Mouse (Mus musculus) gastrocnemius, postnatal 36 days (tissue): ENCODE measurements around the gene Rergl. TPM values are rescaled to one million over a fixed set of nuclear protein-coding genes. Genes with fewer than 3 reads are reported as not detected.

Source experiments
- DNase-seq, 2 experiments: peaks; one replicate each; pipeline ENCODE4 v3.0.0; 2022
- intact Hi-C: fragments of 180-260 bp; cut with DNase I; formaldehyde crosslinking; loops from one replicate; pipeline ENCODE4 v1.15.1; 2025
- long read RNA-seq, 2 experiments: library from polyadenylated mRNA; stranded (forward); transcript quantifications; one replicate each; pipeline ENCODE4 v2.0.0; 2021
- total RNA-seq, 2 experiments: library from RNA; stranded (reverse); gene quantifications; 2 replicates each; pipeline ENCODE4 v1.2.3; 2021

Gene Rergl
- total RNA-seq = under 1 TPM in 1 of 2 experiments, not detected in 1; 0.27 TPM
- long read RNA-seq, experiment 1 = 0 reads
- long read RNA-seq, experiment 2, partial matches to known transcripts = 1 of 1 reads
- long read RNA-seq, experiment 2, other reads (novel, unspliced or antisense) = 0 of 1 reads

DNA sequence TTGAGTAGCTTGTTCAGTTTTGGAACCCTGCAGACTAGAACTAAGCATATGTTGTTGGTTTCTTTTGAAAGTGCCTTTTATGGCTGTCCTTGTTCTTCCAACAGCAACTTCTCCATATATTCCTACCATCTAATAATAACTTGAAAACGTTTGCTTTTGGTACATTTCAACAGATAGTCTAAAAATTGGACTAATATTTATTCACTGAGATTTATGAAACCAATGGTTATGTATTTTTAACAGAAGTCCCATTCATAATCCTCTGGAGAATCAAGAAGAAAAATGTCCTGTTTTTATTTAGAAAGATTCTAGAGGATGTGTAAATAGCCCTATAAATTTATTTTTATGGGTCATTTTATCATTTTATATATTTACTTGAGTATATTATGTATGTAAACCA is at the start of gene Rergl:
Rergl (minus strand) TSS at position 101 of the 400 bp plus-strand sequence.
- no peak for DNase-seq
- intact Hi-C loops = no loop called here

DNA sequence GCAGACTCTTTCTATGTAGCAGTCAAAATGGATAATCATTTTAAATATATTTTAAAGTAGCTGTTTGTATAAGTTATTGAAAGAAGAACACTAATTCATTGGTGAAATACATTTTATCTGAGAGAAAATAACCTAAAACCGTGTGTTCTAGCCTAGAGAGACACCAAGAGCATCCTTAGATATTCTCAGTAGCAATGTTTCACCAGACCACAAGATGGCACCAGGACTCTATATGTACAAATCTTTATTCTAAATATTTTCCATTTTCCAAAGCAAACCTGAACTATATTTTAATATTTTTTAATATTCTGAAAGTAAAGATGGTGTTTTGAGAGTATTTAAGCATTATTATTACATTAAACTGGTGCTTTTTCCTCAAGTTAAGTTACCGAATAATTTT is 36.7 kb upstream of the Rergl start:
- no peak for DNase-seq
- intact Hi-C loops = no loop called here

DNA sequence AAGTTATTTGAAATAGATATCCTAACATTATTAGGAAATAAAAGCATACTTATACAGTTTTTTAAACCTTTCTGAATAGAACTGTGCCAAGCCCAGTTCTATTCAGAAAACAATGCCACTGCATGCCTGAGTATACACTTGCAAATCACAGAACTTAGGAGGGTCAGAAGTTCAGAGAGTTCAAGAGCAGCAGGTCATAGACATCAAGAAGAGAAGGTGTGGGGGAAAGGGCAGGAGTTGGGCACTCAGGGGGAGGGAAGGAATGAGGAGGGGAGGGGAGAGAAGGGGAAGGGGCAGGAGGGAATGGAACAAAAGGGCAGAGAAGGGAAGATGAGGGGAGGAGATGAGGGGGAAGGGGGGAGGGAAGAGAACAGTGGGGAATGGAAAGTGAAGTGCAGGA is 23.6 kb upstream of the Rergl start:
- intact Hi-C loops = no loop called here
- DNase-seq = no peak

DNA sequence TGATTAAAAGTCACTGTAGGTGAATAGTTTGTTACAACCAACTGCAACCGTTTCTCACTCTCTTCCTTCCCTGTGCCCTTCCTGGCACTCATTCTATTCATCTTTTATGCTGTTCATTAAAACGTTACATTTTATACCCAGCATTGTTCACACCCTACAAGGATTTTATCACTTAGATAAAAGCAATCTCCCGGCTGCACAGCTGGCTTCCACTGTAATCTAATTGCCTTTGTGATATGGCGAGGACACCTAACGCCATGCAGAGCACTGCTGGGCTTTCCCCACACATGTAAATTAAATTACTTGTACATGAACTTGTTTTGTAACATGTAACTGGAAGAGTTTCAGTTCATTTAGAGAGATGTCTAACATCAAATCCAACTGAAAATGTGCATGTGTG is 22.5 kb upstream of the Rergl start:
- intact Hi-C loops = no loop called here
- DNase-seq = no peak

DNA sequence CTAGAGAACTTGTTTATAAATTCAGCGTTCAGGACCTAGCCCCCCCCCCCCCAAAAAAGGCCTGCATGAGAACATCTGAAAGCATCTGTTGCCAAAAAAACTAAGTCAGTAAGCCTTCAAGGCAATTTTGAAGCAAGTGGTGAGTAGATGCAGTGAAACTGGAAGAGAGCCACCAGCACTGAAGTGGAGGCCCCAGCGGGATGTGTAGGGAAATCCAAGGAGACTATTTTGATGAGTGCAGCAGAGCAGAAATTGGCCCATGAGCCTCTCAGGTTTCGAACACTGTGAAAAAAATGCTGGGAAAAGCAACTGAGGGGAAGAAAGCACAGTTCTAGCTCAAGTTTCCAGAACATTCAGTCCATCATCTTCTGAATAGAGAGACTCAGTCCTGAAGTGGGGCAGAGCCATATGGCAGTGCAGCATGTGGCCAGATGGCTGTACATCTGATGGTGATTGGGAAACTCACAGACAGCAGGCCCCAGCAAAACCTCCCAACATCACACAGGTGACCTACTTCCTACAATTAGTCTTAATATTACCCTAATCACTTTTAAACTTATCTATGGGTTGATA is 13.2 kb upstream of the Rergl start:
- no peak for DNase-seq
- intact Hi-C loops = no loop called here

DNA sequence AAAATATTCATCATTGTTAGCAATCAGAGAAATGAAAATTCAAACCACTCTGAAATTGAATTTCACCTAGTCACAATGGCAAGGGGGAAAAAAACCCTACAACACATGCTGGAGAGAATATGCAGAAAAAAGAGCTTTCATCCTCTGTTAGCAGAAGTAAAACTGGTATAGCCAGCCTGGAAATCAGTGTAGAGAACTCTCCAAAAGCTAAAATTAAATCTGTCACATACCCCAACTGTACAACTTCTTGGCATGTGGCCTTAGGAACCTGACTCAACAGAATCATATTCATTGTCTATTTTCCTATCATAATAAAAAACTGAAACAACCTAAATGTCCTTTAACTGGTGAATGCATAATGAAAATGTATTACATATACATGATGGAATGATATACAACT is 22.0 kb downstream of the Rergl start:
- intact Hi-C loops = no loop called here
- DNase-seq = no peak

DNA sequence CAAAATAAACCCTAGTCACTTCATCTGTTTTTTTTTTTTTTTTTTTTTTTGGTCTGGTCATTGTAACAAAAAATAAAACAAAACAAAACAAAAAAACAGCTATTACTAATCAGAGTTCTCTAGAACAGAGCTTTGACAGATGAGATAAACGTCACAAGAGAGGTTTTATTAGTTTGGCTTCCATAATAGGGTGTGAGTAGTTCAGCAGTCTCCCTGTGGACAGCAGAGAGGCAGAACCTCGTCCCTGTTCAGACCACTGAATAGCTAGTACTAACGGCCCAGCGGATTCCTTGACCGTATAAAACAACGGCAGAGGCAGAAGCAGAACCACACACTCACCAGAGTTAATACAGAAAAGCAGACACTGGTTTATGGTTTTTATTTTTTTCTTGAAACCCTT is 36.8 kb downstream of the Rergl start:
- no peak for DNase-seq
- intact Hi-C loops = no loop called here

DNA sequence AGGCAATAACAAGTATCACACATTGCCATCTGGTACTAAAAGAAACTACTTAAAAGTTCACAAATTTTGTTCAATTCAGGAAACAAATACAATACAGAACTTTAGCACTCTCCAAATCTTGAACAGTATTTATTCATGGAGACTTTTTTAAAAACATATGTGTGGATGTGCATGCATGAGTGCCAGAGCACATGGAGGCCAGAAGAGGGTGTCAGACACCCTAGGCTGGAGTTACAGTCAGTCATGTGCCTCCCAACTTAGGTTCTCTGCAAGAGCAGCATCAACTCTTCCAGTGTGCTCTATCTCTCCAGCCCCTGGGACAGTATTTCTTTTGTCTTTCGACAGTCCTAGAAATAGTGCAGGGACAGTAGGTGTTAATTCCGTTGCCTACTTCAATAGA is 37.5 kb downstream of the Rergl start:
- DNase-seq = no peak
- intact Hi-C loops = no loop called here

DNA sequence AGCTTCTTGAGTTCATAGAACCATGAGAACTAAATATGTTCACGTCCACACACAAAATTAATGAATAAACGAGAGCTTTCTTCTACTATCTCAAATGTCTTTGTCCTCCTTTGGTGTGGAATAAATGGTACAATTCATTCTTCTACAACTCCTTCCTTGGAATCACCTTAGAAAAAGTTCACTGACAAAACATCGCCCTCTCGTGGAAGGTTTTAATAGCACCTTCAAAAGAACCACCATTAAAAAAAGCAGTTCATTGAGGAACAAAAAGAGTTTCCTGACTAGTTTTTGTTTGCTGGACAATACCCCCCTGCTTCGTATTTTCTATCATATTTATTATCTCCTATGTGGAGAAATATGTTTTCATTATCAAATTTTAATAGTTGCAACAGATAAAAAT is 40.7 kb downstream of the Rergl start:
- intact Hi-C loops = no loop called here
- no peak for DNase-seq

DNA sequence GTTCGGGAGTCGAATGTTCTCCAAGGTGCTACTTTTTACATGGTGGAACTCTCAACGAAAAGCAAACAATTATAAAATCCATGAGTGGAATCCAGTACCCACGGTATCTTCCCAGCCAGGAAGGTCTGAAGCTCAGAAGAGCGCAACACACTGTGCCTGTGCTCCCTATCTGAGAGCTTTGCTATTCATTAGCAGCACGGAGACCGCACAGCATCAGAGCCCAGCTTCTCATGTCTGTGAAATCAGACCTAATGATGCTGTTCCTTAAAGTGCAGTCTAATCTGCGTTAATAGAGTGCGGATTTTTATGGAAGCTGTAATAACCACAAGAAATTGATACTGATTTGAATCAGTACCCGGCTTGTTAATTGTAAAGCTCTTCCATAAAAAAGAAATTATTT is 41.3 kb downstream of the Rergl start:
- DNase-seq = no peak
- intact Hi-C loops = no loop called here

DNA sequence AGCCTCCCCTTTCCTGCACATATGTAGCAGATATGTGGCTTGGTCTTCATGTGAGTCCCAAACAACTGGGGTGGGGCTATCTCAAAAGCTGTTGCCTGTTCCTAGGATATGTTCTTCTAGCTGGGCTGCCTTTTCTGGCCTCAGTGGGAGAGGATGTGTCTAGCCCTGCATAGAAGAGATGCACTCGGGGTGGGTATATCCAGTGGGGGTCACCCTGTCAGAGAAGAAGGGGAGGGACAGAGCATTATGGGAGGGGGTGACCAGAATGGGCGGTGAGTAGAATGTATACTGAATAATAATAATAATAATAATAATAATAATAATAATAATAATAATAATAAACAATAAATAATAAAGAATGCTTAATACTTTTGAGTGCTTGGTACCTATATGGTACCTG is 57.8 kb downstream of the Rergl start:
- no peak for DNase-seq
- intact Hi-C loops = no loop called here

Other genes with a start within 250 kb of the Rergl start
- gene Pik3c2g, start 85.2 kb upstream of the Rergl start, total RNA-seq = not detected